ENCODE assay signal across 29 mouse cellular contexts in the genomic region with DNA sequence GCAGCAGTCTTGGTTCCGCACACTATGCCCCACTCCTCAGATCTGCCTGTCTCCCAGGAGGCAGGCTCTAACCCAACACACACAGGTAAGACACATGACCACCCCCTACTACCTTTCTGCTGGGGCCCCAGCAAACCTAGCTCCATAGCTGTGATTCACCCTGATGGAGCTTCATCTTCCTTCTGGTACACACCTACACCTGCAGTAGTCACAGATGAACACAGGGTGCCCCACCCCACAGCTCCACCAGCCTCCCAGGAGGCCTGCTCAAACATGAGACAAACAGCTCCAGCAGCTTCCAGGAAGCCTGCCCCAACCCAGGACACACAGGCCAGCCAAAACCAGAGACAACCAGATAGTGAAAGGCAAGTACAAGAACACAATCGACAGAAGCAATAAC. TPM values are rescaled to one million over a fixed set of nuclear protein-coding genes. Genes with fewer than 3 reads are reported as not detected.
"Had no signal": no experiment of that assay in that cellular context is flagged by ENCODE, and none has a peak within 500 bp of the region (broad histone marks: within the 10 kb centered on the region; RNA-seq: fewer than 3 reads in every experiment).

No protein-coding gene starts in this region.

- DNase-seq: gastrocnemius, adult 2 months; gastrocnemius, postnatal 10 days; gastrocnemius, postnatal 25 days; heart, adult 2 months; heart, postnatal 4 days; kidney, adult 11 months; kidney, adult 2 months; kidney, adult 9 months; kidney, postnatal 14 days; kidney, postnatal 36 days; liver; liver, embryonic 13.5 days had no signal

- H3K27me3 ChIP-seq: heart, embryonic 13.5 days; heart, embryonic 15.5 days; hindbrain, embryonic 12.5 days; kidney, embryonic 15.5 days; limb, embryonic 12.5 days; liver, embryonic 13.5 days had no signal

- H3K9me3 ChIP-seq: heart, embryonic 13.5 days; heart, embryonic 15.5 days; hindbrain, embryonic 10.5 days; hindbrain, embryonic 12.5 days; kidney, embryonic 15.5 days; limb, embryonic 10.5 days; limb, embryonic 12.5 days; liver, embryonic 13.5 days had no signal

- H3K27ac ChIP-seq: gastrocnemius, adult 2 months; heart, adult 2 months; heart, embryonic 13.5 days; heart, embryonic 15.5 days; hindbrain, embryonic 10.5 days; hindbrain, embryonic 12.5 days; hindbrain, embryonic 14.5 days; kidney, embryonic 15.5 days; kidney, postnatal 0 days; layer of hippocampus, adult 2 months; left cerebral cortex, adult 2 months; limb, embryonic 10.5 days; limb, embryonic 12.5 days; liver, embryonic 13.5 days had no signal

- H3K4me1 ChIP-seq: heart, embryonic 13.5 days; heart, embryonic 15.5 days; hindbrain, embryonic 10.5 days; hindbrain, embryonic 12.5 days; kidney, embryonic 15.5 days; limb, embryonic 10.5 days; limb, embryonic 12.5 days; liver, embryonic 13.5 days had no signal

- H3K4me3 ChIP-seq: gastrocnemius, adult 2 months; heart, adult 2 months; heart, embryonic 13.5 days; heart, embryonic 15.5 days; hindbrain, embryonic 10.5 days; hindbrain, embryonic 12.5 days; kidney, embryonic 15.5 days; layer of hippocampus, adult 2 months; left cerebral cortex, adult 2 months; limb, embryonic 10.5 days; limb, embryonic 12.5 days; liver, embryonic 13.5 days had no signal

- ATAC-seq: hindbrain, embryonic 16.5 days; inflammation-experienced regulatory T-cells, adult 6 months; intestine, embryonic 16.5 days had no signal

- H3K4me2 ChIP-seq: heart, embryonic 11.5 days; heart, embryonic 13.5 days; heart, embryonic 15.5 days; hindbrain, embryonic 12.5 days; hindbrain, embryonic 14.5 days; kidney, embryonic 15.5 days; limb, embryonic 12.5 days; liver, embryonic 11.5 days; liver, embryonic 13.5 days had no signal

- H3K9ac ChIP-seq: heart, embryonic 13.5 days; heart, embryonic 15.5 days; hindbrain, embryonic 12.5 days; hindbrain, embryonic 14.5 days; kidney, embryonic 15.5 days; limb, embryonic 12.5 days; liver, embryonic 13.5 days had no signal

- H3K36me3 ChIP-seq: heart, embryonic 13.5 days; heart, embryonic 15.5 days; hindbrain, embryonic 10.5 days; hindbrain, embryonic 12.5 days; kidney, embryonic 15.5 days; limb, embryonic 10.5 days; limb, embryonic 12.5 days; liver, embryonic 13.5 days had no signal

RNA-seq across cellular contexts. Expression of gene Tc2n, which starts 50.8 kb away (rescaled TPM):
- total RNA-seq: granulocyte monocyte progenitor cell, adult 5-6 weeks had no signal
